Mouse (Mus musculus): ENCODE measurements around the gene Rdh11. TPM values are rescaled to one million over a fixed set of nuclear protein-coding genes. Genes with fewer than 3 reads are reported as not detected.

Rdh11 gene
- total RNA-seq, 2 experiments from 2014 or later, result 19.3 to 20.9 TPM

GRCm38 (mm10) chr12:79136949-79137348, 55.1 kb downstream of the Rdh11 start:
- no peak for TF ChIP-seq CTCF (IDR thresholded peaks at IDR 0.05)
- no peak overlapping the region for H3K27ac ChIP-seq
- intact Hi-C loops (cut with DNase I), result no loop called here
- no peak for DNase-seq (ENCODE audit: extremely low spot score in 1 of 2, low spot score in 2 of 2)
- H3K4me3 ChIP-seq, result no peak overlapping the region

- DNase-seq (ENCODE audit: extremely low spot score in 1 of 2, low spot score in 2 of 2), result no peak
- no peak overlapping the region for H3K4me3 ChIP-seq
- TF ChIP-seq CTCF (IDR thresholded peaks at IDR 0.05), result no peak
- H3K27ac ChIP-seq, result no peak overlapping the region
- intact Hi-C loops (cut with DNase I), result no loop called here
These were observed 57.0 kb downstream of the Rdh11 start for GRCm38 (mm10) chr12:79135105-79135504.

GRCm38 (mm10) chr12:79134676-79135075, 57.4 kb downstream of the Rdh11 start:
- peak in 1 of 2 experiments; percentile 12 for DNase-seq (ENCODE audit: extremely low spot score in 1 of 2, low spot score in 2 of 2)
- H3K27ac ChIP-seq, result no peak overlapping the region
- intact Hi-C loops (cut with DNase I), result no loop called here
- TF ChIP-seq CTCF (IDR thresholded peaks at IDR 0.05), result no peak
- no peak overlapping the region for H3K4me3 ChIP-seq

GRCm38 (mm10) chr12:79131706-79132460, 60.2 kb downstream of the Rdh11 start:
- no peak for TF ChIP-seq CTCF (IDR thresholded peaks at IDR 0.05)
- Histone ChIP-seq H3K4me3 (peak overlapping the region; percentile 48), H3K27ac (no peak overlapping the region)
- intact Hi-C loops (cut with DNase I), result no loop called here
- DNase-seq (ENCODE audit: extremely low spot score in 1 of 2, low spot score in 2 of 2), result no peak

- intact Hi-C loops (cut with DNase I), result no loop called here
- DNase-seq (ENCODE audit: extremely low spot score in 1 of 2, low spot score in 2 of 2), result no peak
- Histone ChIP-seq H3K4me3 (peak overlapping the region; percentile 48), H3K27ac (no peak overlapping the region)
- TF ChIP-seq CTCF (IDR thresholded peaks at IDR 0.05), result no peak
These were observed 60.9 kb downstream of the Rdh11 start for GRCm38 (mm10) chr12:79131178-79131675.

GRCm38 (mm10) chr12:79130299-79131177, 61.6 kb downstream of the Rdh11 start, which contains the start of gene Arg2:
TSS of gene Arg2 (plus strand) at chr12:79130777.
- Histone ChIP-seq H3K27ac (no peak within 1 kb of the TSS), H3K4me3 (peak within 1 kb of the TSS; percentile 48)
- peak; percentile 72 to 74 for DNase-seq (ENCODE audit: extremely low spot score in 1 of 2, low spot score in 2 of 2)
- intact Hi-C loops (cut with DNase I), result no loop called here
- TF ChIP-seq CTCF (IDR thresholded peaks at IDR 0.05), result no peak

Other genes starting within 250 kb of the Rdh11 start
- 10 to 100 TPM; 24.7 to 33.1 TPM for gene Tmem229b, start 184.7 kb downstream of the Rdh11 start, total RNA-seq (2021)
- gene Plekhh1, start 163.1 kb downstream of the Rdh11 start, total RNA-seq (2021), result 10 to 100 TPM in 1 of 2 experiments, 1 to 10 TPM in 1; 9.1 to 12.1 TPM
- 10 to 100 TPM in 1 of 2 experiments, 1 to 10 TPM in 1; 9.7 to 10.3 TPM for gene Pigh, start 102.6 kb downstream of the Rdh11 start, total RNA-seq (2021)
- gene Arg2, start 61.5 kb downstream of the Rdh11 start, total RNA-seq (2021), result 1 to 10 TPM; 2.2 to 2.3 TPM
- 100 to 1,000 TPM; 247 to 256 TPM for gene Vti1b, start 19.6 kb downstream of the Rdh11 start, total RNA-seq (2021)
- 1 to 10 TPM; 1.8 to 2.1 TPM for gene Rdh12, start 16.6 kb upstream of the Rdh11 start, total RNA-seq (2021)
- 10 to 100 TPM; 29.0 to 31.5 TPM for gene Zfyve26, start 104.0 kb upstream of the Rdh11 start, total RNA-seq (2021)
- gene Rad51b, start 105.0 kb upstream of the Rdh11 start, total RNA-seq (2021), result under 1 TPM in 1 of 2 experiments, not detected in 1; 0.36 TPM